Comparison of ENCODE assay signal across 23 mouse cellular contexts in genomic region chr3:66572887-66573519, GRCm38 (mm10).
DNase-seq lines count a peak whose midpoint lies in the region; ATAC-seq and TF ChIP-seq lines count a peak whose summit lies in the region.
"Had no signal": no experiment of that assay in that cellular context is flagged by ENCODE, and none has a peak within 500 bp of the region (broad histone marks: within the 10 kb centered on the region; RNA-seq: fewer than 3 reads in every experiment).

No protein-coding gene starts in this region.

- peak overlapping the region; percentile 69; the same call in 1 of the 2 replicates for H3K27ac ChIP-seq in limb, embryonic 12.5 days
- H3K27ac ChIP-seq in limb, embryonic 10.5 days, result no peak overlapping the region
- H3K27ac ChIP-seq in embryonic facial prominence, embryonic 14.5 days (replicated peaks; ENCODE audit: low read depth, low read length), result no peak overlapping the region
- peak overlapping the region; percentile 79 for H3K27ac ChIP-seq in limb, embryonic 13.5 days
- H3K27ac ChIP-seq in hindbrain, postnatal 0 days, result no peak overlapping the region
- H3K27ac ChIP-seq: heart, adult 2 months; heart, embryonic 10.5 days; heart, embryonic 13.5 days; hindbrain, embryonic 12.5 days; hindbrain, embryonic 15.5 days; intestine, embryonic 15.5 days had no signal

- H3K4me2 ChIP-seq in limb, embryonic 12.5 days, result no peak overlapping the region
- peak overlapping the region; percentile 13; the same call in 1 of the 2 replicates for H3K4me2 ChIP-seq in embryonic facial prominence, embryonic 14.5 days (ENCODE audit: low read depth, low read length)
- H3K4me2 ChIP-seq in limb, embryonic 13.5 days (replicated peaks), result peak overlapping the region; percentile 45
- no peak overlapping the region for H3K4me2 ChIP-seq in hindbrain, postnatal 0 days (ENCODE audit: low read depth, low read length)
- H3K4me2 ChIP-seq: heart, embryonic 13.5 days; hindbrain, embryonic 12.5 days; hindbrain, embryonic 15.5 days; intestine, embryonic 15.5 days had no signal

- peaks cover 18% of the 10 kb centered on the region for H3K4me1 ChIP-seq in limb, embryonic 12.5 days (replicated peaks)
- H3K4me1 ChIP-seq in limb, embryonic 10.5 days, result peaks cover 12% of the 10 kb centered on the region
- H3K4me1 ChIP-seq in embryonic facial prominence, embryonic 14.5 days (ENCODE audit: control insufficient read depth, insufficient read depth, low read length), result peaks cover 10% of the 10 kb centered on the region
- peaks cover 23% of the 10 kb centered on the region for H3K4me1 ChIP-seq in limb, embryonic 13.5 days
- no peaks in the 10 kb centered on the region for H3K4me1 ChIP-seq in hindbrain, postnatal 0 days (ENCODE audit: insufficient read depth, low read length)
- H3K4me1 ChIP-seq: heart, embryonic 10.5 days; hindbrain, embryonic 12.5 days; hindbrain, embryonic 15.5 days; intestine, embryonic 15.5 days had no signal

- no peaks in the 10 kb centered on the region; the same call in 1 of the 2 replicates for H3K27me3 ChIP-seq in limb, embryonic 12.5 days
- no peaks in the 10 kb centered on the region for H3K27me3 ChIP-seq in limb, embryonic 10.5 days (ENCODE audit: low read depth, poor library complexity, severe bottlenecking)
- no peaks in the 10 kb centered on the region for H3K27me3 ChIP-seq in embryonic facial prominence, embryonic 14.5 days (replicated peaks; ENCODE audit: control insufficient read depth, insufficient read depth, low read length)
- no peaks in the 10 kb centered on the region for H3K27me3 ChIP-seq in limb, embryonic 13.5 days
- no peaks in the 10 kb centered on the region for H3K27me3 ChIP-seq in hindbrain, postnatal 0 days (ENCODE audit: insufficient read depth, low read length)
- H3K27me3 ChIP-seq: heart, embryonic 13.5 days; hindbrain, embryonic 12.5 days; hindbrain, embryonic 15.5 days; intestine, embryonic 15.5 days had no signal

- H3K4me3 ChIP-seq in limb, embryonic 12.5 days (replicated peaks), result no peak overlapping the region
- H3K4me3 ChIP-seq in limb, embryonic 10.5 days, result no peak overlapping the region
- no peak overlapping the region for H3K4me3 ChIP-seq in embryonic facial prominence, embryonic 14.5 days (ENCODE audit: low read depth, low read length)
- no peak overlapping the region for H3K4me3 ChIP-seq in limb, embryonic 13.5 days
- no peak overlapping the region for H3K4me3 ChIP-seq in hindbrain, postnatal 0 days (ENCODE audit: low read length)
- H3K4me3 ChIP-seq: heart, adult 2 months; heart, embryonic 10.5 days; heart, embryonic 13.5 days; hindbrain, embryonic 12.5 days; hindbrain, embryonic 15.5 days; intestine, embryonic 15.5 days had no signal

- H3K36me3 ChIP-seq in limb, embryonic 12.5 days, result no peaks in the 10 kb centered on the region
- H3K36me3 ChIP-seq in limb, embryonic 10.5 days, result no peaks in the 10 kb centered on the region
- H3K36me3 ChIP-seq in embryonic facial prominence, embryonic 14.5 days (ENCODE audit: control insufficient read depth, insufficient read depth, low read length), result no peaks in the 10 kb centered on the region
- H3K36me3 ChIP-seq in limb, embryonic 13.5 days, result no peaks in the 10 kb centered on the region
- no peaks in the 10 kb centered on the region for H3K36me3 ChIP-seq in hindbrain, postnatal 0 days (ENCODE audit: insufficient read depth, low read length)
- H3K36me3 ChIP-seq: heart, embryonic 10.5 days; heart, embryonic 13.5 days; hindbrain, embryonic 12.5 days; hindbrain, embryonic 15.5 days; intestine, embryonic 15.5 days had no signal

- 68% methylated on average over 12 of the region's 12 CpGs for WGBS in limb, embryonic 12.5 days
- WGBS in limb, embryonic 10.5 days, result 88% methylated on average over 12 of the region's 12 CpGs
- 68% methylated on average over 12 of the region's 12 CpGs for WGBS in embryonic facial prominence, embryonic 14.5 days
- 47% methylated on average over 12 of the region's 12 CpGs for WGBS in limb, embryonic 13.5 days
- WGBS in hindbrain, postnatal 0 days, result 89% methylated on average over 12 of the region's 12 CpGs

- DNase-seq in limb, embryonic 10.5 days (ENCODE audit: low spot score), result no peak
- DNase-seq in 3T3-L1 (ENCODE audit: low read depth, low spot score), result peak; percentile 21
- no peak for DNase-seq in embryonic facial prominence, embryonic 14.5 days (ENCODE audit: low spot score)
- no peak for DNase-seq in hindbrain, postnatal 0 days (ENCODE audit: low spot score)
- DNase-seq in cerebellum, adult 11 months, result no peak
- no peak for DNase-seq in heart, postnatal 10 days
- DNase-seq: adrenal gland, adult 2 months; adrenal gland, postnatal 25 days; cerebellum, adult 18-20 months; cerebellum, adult 9-10 months; cerebellum, postnatal 14 days; gastrocnemius, postnatal 36 days; heart, adult 2 months; kidney, adult 11 months had no signal

- H3K9me3 ChIP-seq in limb, embryonic 12.5 days, result no peaks in the 10 kb centered on the region; the same call in 1 of the 2 replicates
- no peaks in the 10 kb centered on the region for H3K9me3 ChIP-seq in limb, embryonic 10.5 days (replicated peaks)
- peaks cover 2% of the 10 kb centered on the region; the same call in 1 of the 2 replicates for H3K9me3 ChIP-seq in embryonic facial prominence, embryonic 14.5 days (ENCODE audit: control insufficient read depth, low read length)
- no peaks in the 10 kb centered on the region for H3K9me3 ChIP-seq in limb, embryonic 13.5 days
- no peaks in the 10 kb centered on the region for H3K9me3 ChIP-seq in hindbrain, postnatal 0 days (ENCODE audit: low read length)
- H3K9me3 ChIP-seq: heart, embryonic 10.5 days; heart, embryonic 13.5 days; hindbrain, embryonic 12.5 days; hindbrain, embryonic 15.5 days; intestine, embryonic 15.5 days had no signal

- TF ChIP-seq CTCF in hindbrain, postnatal 0 days (IDR thresholded peaks at IDR 0.05; ENCODE audit: low read depth), result no peak

- H3K9ac ChIP-seq in limb, embryonic 12.5 days (replicated peaks), result no peak overlapping the region
- no peak overlapping the region for H3K9ac ChIP-seq in embryonic facial prominence, embryonic 14.5 days (ENCODE audit: low read depth, low read length)
- H3K9ac ChIP-seq in limb, embryonic 13.5 days, result no peak overlapping the region
- H3K9ac ChIP-seq in hindbrain, postnatal 0 days (replicated peaks; ENCODE audit: low read length), result no peak overlapping the region
- H3K9ac ChIP-seq: heart, embryonic 13.5 days; hindbrain, embryonic 12.5 days; hindbrain, embryonic 15.5 days; intestine, embryonic 15.5 days had no signal

- no peak for ATAC-seq in limb, embryonic 12.5 days (ENCODE audit: insufficient number of reproducible peaks, insufficient read depth, low FRiP score, low TSS enrichment, low read depth)
- ATAC-seq in embryonic facial prominence, embryonic 14.5 days (ENCODE audit: low read depth), result no peak
- ATAC-seq in limb, embryonic 13.5 days (ENCODE audit: low FRiP score, low read depth), result peak; percentile 78
- no peak for ATAC-seq in hindbrain, postnatal 0 days
- ATAC-seq: CD4-positive, CD25-positive, alpha-beta regulatory T cell, adult 4 months; forebrain, embryonic 14.5 days; intestine, embryonic 15.5 days had no signal

- intact Hi-C loops in heart, postnatal 10 days (cut with DNase I), result no loop called here

Comparison
In these comparisons a context has a peak if more than half of its experiments do, and no peak if none do; other contexts are left out.
1. H3K27ac ChIP-seq: peak in limb, embryonic 12.5 days (single experiment) and limb, embryonic 13.5 days (single experiment); none in limb, embryonic 10.5 days (single experiment), embryonic facial prominence, embryonic 14.5 days (single experiment) and hindbrain, postnatal 0 days (single experiment).
2. H3K4me2 ChIP-seq: peak in embryonic facial prominence, embryonic 14.5 days (single experiment) and limb, embryonic 13.5 days (single experiment); none in limb, embryonic 12.5 days (single experiment) and hindbrain, postnatal 0 days (single experiment).